Mouse (Mus musculus) CD8-positive naive resting alpha-beta T cell, adult 2 months (primary cell): Measurements from ENCODE around the gene Ptgdr2.
A peak's percentile ranks its signal among the peaks of the same experiment; 100 is the strongest.

Experiments used
- DNase-seq, 2 experiments: peaks; one replicate each; pipeline ENCODE4 v3.0.0; 2022; ENCODE audit warnings: low read depth in 2 of 2, low spot score in 2 of 2

The Ptgdr2 gene

DNA sequence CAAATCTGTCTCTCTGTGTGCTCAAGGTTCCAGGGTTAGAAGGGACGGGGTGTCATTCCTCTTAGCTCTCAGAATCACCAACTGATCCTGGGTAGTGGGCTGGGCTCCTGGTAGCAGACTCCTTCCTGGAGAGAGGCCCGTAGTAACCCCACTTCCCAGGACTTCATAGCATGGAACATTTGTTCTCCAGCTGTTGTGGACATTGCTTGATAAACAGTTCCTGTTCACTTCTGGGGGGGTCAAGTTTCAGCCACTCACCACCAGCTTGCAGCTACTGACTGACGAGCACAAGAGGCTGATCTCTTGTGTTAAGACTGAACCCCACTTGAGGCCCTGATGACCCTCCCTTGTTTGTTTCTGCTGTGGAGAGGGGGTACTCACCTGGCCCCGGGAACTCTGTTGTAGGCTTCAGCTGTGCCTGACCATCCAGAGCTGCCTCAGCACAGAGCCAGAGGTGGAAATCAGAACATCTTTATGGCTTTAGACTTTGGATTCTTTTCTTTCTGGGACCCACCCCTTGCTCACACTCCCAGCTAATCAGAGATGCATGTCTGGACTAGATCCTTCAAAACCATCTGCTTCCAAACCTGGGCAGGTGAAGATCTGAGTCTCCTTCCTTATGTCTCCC, 37.4 kb downstream of the Ptgdr2 start, which contains the start of gene Ms4a10:
Ms4a10 (minus strand) TSS at position 433 of the 628 bp plus-strand sequence.
- DNase-seq, result no peak

DNA sequence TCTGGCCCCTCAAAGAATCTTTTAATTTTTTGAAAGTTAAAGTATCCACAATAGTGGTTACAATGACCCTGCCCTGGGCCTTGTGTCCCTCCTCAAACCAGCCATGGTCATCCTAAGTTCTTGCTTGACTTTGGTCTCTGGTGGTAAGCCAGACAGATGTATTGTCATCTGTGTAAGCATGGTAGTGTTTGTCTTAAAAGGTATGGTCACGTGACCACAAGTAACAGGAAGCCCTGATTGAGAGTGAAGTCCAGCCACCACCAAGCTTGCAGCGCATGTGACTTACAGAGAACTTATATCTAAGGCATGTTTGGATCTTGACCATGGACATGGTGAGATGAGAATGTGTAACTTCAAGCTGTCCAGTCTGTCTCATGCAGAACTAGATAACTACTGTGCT, 38.2 kb downstream of the Ptgdr2 start:
- DNase-seq, result no peak

DNA sequence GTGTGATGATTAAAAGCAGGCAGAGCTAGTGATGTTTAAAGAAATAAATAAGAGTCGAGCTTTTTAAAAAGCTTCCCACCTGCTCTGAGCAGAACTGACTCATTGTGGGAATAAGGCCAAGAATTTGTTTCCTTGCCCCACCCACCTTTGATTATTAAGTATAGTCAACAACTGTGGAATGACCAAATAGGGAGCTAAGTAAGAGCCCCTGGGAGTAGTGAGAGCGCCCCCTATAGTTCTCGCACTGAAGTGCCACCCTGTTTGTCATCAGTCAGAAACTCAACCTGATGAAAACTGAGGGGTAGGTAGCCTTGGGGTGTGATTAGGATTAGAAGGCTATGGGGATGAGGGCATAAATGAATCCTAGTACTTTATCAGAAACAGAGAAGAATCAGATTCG, 39.4 kb downstream of the Ptgdr2 start:
- no peak for DNase-seq

GRCm38 (mm10) chr19:10979184-10980168, 42.5 kb downstream of the Ptgdr2 start:
- peak; percentile 80 to 90 for DNase-seq

DNA sequence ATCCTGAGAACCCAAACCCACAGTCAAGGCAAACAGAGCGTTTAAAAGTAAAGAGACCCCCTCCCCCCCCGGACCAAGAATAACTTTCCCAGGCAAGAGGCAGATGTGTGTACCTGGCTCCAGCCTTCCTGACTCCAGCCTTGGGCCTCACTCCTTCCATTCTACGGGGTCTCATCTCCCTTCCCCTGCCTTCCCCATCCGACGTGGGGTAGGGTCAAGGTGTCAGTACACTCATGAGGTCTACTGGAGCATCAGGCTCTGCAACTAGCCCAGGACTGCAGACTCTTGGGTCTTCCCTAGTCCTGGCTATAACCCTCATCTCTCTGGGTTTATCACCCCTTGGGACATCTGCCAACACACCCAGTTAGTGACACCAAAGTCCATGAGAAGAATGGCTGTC, 43.2 kb downstream of the Ptgdr2 start:
- no peak for DNase-seq

DNA sequence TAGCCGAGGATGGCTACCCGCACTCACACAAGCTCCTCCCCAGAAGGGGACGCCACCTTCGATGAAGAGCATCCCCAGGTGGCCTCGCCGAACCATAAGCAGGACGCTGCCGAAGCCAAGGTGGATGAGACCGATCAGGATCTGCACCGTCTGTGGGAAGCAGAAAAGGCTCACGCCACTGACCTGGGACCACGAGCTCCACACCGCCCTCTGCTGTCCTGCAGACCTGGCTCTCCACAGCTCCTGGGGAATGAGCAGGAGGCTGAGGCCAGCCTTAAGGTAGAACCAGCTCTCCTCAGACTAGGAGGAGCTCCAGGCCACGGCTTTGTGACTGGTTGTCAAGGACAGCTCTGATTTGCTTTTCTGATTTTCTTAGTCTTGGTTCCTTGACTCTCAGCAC, 46.2 kb downstream of the Ptgdr2 start:
- no peak for DNase-seq

GRCm38 (mm10) chr19:10984551-10984950, 47.6 kb downstream of the Ptgdr2 start:
- no peak for DNase-seq

DNA sequence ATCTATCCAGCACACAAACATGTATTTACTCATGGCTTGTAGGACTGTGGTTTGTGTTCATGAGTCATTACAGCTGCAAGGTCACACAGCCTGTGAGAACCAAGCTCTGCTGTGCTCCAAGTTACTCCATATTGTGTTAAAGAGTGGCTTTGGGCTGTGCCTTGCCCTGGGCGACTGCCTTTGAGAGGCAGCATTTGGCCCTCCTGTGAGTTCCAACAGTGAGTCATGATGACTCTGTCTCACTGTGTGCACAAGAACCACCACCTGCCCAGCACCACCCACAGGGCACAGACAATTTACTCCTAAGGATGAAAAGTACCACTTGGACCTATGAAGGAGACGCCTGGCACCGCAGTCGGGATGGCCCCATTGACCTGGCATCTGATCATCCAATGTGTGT, 48.9 kb downstream of the Ptgdr2 start:
- no peak for DNase-seq

GRCm38 (mm10) chr19:10988563-10988962, 51.6 kb downstream of the Ptgdr2 start:
- DNase-seq, result no peak

DNA sequence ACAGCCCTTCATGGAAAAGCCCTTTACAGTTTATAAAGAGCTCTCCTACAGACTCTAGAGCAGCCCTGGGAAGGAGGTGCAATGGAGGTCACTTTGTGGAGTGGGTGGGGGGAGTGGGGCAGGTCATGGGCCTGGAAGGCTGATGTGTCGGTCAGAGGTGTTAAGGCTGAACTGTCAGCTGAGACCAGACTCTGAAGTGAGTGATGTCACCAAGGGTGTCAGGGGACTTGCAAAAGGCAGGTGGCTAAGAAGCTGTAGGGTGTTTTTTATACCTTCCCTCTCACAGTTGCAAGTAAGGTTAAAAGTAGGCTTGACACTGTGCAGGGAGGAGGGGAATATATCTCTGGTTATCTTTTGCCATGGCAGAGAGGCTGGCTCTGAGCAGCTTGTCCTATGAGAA, 53.8 kb downstream of the Ptgdr2 start:
- DNase-seq, result no peak

DNA sequence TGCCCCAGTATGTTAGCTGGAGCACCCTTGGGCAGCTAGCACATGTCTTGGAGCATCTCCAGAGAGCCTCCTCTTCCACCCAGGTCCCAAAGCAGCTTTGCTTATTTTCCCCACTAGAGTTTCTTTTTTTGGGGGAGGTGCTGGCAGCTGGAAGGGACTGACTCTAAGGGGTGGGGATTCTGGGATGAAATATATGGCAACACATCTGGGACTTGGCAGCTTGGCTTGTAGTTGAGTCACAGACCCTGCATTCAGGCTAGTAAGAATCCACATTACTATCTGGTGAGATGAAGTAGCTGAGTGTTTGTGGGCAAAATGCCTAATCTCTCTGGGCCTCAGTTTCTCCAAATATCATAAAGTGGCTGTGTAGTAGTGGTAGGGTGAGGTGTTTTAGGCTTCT, 55.0 kb downstream of the Ptgdr2 start:
- no peak for DNase-seq
